Comparison of ENCODE assay signal across 14 mouse cellular contexts in genomic region chr13:12341447-12341846, GRCm38 (mm10). TPM values are rescaled to one million over a fixed set of nuclear protein-coding genes. Genes with fewer than 3 reads are reported as not detected.
A peak's percentile ranks its signal among the peaks of the same experiment; 100 is the strongest.
DNase-seq lines count a peak whose midpoint lies in the region; ATAC-seq lines count a peak whose summit lies in the region.
"Had no signal": no experiment of that assay in that cellular context is flagged by ENCODE, and none has a peak within 500 bp of the region (broad histone marks: within the 10 kb centered on the region; RNA-seq: fewer than 3 reads in every experiment).

No protein-coding gene starts in this region.

- H3K9me3 ChIP-seq in heart, embryonic 13.5 days, result no peaks in the 10 kb centered on the region
- H3K9me3 ChIP-seq in limb, embryonic 13.5 days, result no peaks in the 10 kb centered on the region
- no peaks in the 10 kb centered on the region for H3K9me3 ChIP-seq in limb, embryonic 10.5 days (replicated peaks)
- H3K9me3 ChIP-seq: lung, embryonic 15.5 days had no signal

- H3K36me3 ChIP-seq in heart, embryonic 13.5 days, result peaks cover 2% of the 10 kb centered on the region; the same call in 1 of the 2 replicates
- no peaks in the 10 kb centered on the region for H3K36me3 ChIP-seq in limb, embryonic 13.5 days
- no peaks in the 10 kb centered on the region for H3K36me3 ChIP-seq in limb, embryonic 10.5 days
- H3K36me3 ChIP-seq: lung, embryonic 15.5 days had no signal

- 0 out of 2 replicates have a peak, but pooled peaks cover 3% of the 10 kb centered on the region for H3K27me3 ChIP-seq in heart, embryonic 13.5 days (replicated peaks)
- H3K27me3 ChIP-seq in limb, embryonic 13.5 days, result peaks cover 7% of the 10 kb centered on the region; the same call in 1 of the 2 replicates
- H3K27me3 ChIP-seq in limb, embryonic 10.5 days (ENCODE audit: low read depth, poor library complexity, severe bottlenecking), result 0 out of 2 replicates have a peak, but pooled peaks cover 4% of the 10 kb centered on the region
- H3K27me3 ChIP-seq: CH12.LX; lung, embryonic 15.5 days had no signal

- WGBS in heart, embryonic 13.5 days, result 55% methylated on average over 6 of the region's 6 CpGs
- 40% methylated on average over 6 of the region's 6 CpGs for WGBS in limb, embryonic 13.5 days
- 52% methylated on average over 6 of the region's 6 CpGs for WGBS in limb, embryonic 10.5 days

- no peak for ATAC-seq in heart, embryonic 13.5 days (ENCODE audit: extremely low read depth, insufficient number of reproducible peaks, low FRiP score, low TSS enrichment)
- no peak for ATAC-seq in limb, embryonic 13.5 days (ENCODE audit: low FRiP score, low read depth)
- ATAC-seq in megakaryocyte, adult 5-6 weeks (ENCODE audit: poor library complexity, severe bottlenecking), result peak; percentile 16; the same call in 1 of the 2 replicates

- intact Hi-C loops in heart, postnatal 14 days (cut with DNase I), result no loop called here

- H3K9ac ChIP-seq in heart, embryonic 13.5 days, result no peak overlapping the region
- H3K9ac ChIP-seq in limb, embryonic 13.5 days, result no peak overlapping the region
- H3K9ac ChIP-seq: lung, embryonic 15.5 days had no signal

- DNase-seq in heart, postnatal 14 days, result no peak
- DNase-seq in limb, embryonic 10.5 days (ENCODE audit: low spot score), result no peak
- DNase-seq in fat pad, adult 2 months (ENCODE audit: extremely low read depth, low read depth, low spot score), result peak; percentile 8
- no peak for DNase-seq in right cerebral cortex, postnatal 25 days
- DNase-seq: kidney, adult 8-10 months; liver; right cerebral cortex, postnatal 4 days; thymus, postnatal 36 days had no signal

- H3K4me2 ChIP-seq in heart, embryonic 13.5 days, result peak overlapping the region; percentile 78
- H3K4me2 ChIP-seq in limb, embryonic 13.5 days (replicated peaks), result peak overlapping the region; percentile 77

- no peak overlapping the region; the same call in 1 of the 2 replicates for H3K4me3 ChIP-seq in heart, embryonic 13.5 days
- H3K4me3 ChIP-seq in limb, embryonic 13.5 days, result no peak overlapping the region
- no peak overlapping the region for H3K4me3 ChIP-seq in limb, embryonic 10.5 days

- H3K4me1 ChIP-seq in heart, embryonic 13.5 days, result peaks cover 7% of the 10 kb centered on the region
- H3K4me1 ChIP-seq in limb, embryonic 13.5 days, result peaks cover 4% of the 10 kb centered on the region
- H3K4me1 ChIP-seq in limb, embryonic 10.5 days, result peaks cover 16% of the 10 kb centered on the region

- no peak overlapping the region for H3K27ac ChIP-seq in heart, embryonic 13.5 days (replicated peaks)
- H3K27ac ChIP-seq in limb, embryonic 13.5 days, result no peak overlapping the region
- no peak overlapping the region for H3K27ac ChIP-seq in limb, embryonic 10.5 days
- H3K27ac ChIP-seq: left cerebral cortex, adult 2 months; lung, embryonic 15.5 days had no signal

RNA-seq across cellular contexts. Expression of gene Actn2, which starts 0.9 kb away (rescaled TPM):
- polyA plus RNA-seq in heart, embryonic 13.5 days (2015; fragmentation: Nextera tagmentation; extraction: Ambion mirVana), result 1,324 and 1,364 TPM in 2 replicates
- total RNA-seq in heart, postnatal 14 days (2021), result 1,000 to 10,000 TPM; 1,811 to 1,984 TPM
- 161 and 166 TPM in 2 replicates for polyA plus RNA-seq in limb, embryonic 13.5 days (2015; fragmentation: Nextera tagmentation; extraction: Ambion mirVana)
- 1.3 and 2.6 TPM in 2 replicates for polyA plus RNA-seq in limb, embryonic 10.5 days (2016; fragmentation: Nextera tagmentation; extraction: Ambion mirVana)
- total RNA-seq in megakaryocyte, adult 5-6 weeks (2015), result 0.78 TPM in 1 of 2 replicates, not detected in the other
- 0.11 TPM in 1 of 2 replicates, not detected in the other for total RNA-seq in megakaryocyte, adult 5-6 weeks (2017)
- total RNA-seq: CH12.LX had no signal

RNA-seq across cellular contexts. Expression of gene Heatr1, which starts 53.4 kb away (rescaled TPM):
- polyA plus RNA-seq in heart, embryonic 13.5 days (2015; fragmentation: Nextera tagmentation; extraction: Ambion mirVana), result 8.8 and 10.1 TPM in 2 replicates
- 10 to 100 TPM; 13.8 to 14.7 TPM for total RNA-seq in heart, postnatal 14 days (2021)
- polyA plus RNA-seq in limb, embryonic 13.5 days (2015; fragmentation: Nextera tagmentation; extraction: Ambion mirVana), result 16.1 and 19.0 TPM in 2 replicates
- 39.1 and 39.8 TPM in 2 replicates for polyA plus RNA-seq in limb, embryonic 10.5 days (2016; fragmentation: Nextera tagmentation; extraction: Ambion mirVana)
- total RNA-seq in megakaryocyte, adult 5-6 weeks (2015), result 15.8 and 18.7 TPM in 2 replicates
- 38.3 and 52.8 TPM in 2 replicates for total RNA-seq in megakaryocyte, adult 5-6 weeks (2017)

Comparison
In these comparisons a context has a peak if more than half of its experiments do, and no peak if none do; other contexts are left out.
1. RNA of gene Actn2, which starts 0.9 kb away (polyA plus RNA-seq): 1,324 to 1,364 TPM in heart, embryonic 13.5 days and 161 to 166 TPM in limb, embryonic 13.5 days; 1.3 to 2.6 TPM in limb, embryonic 10.5 days; every median in the first group is over 10 times any median in the second.